Mouse (Mus musculus) midbrain, embryonic 16.5 days (tissue): ENCODE results near the gene Elob. TPM values are rescaled to one million over a fixed set of nuclear protein-coding genes. Genes with fewer than 3 reads are reported as not detected.
A peak's percentile ranks its signal among the peaks of the same experiment; 100 is the strongest.

ENCODE experiments used
- ATAC-seq: fragments of 200-750 bp; cut with Nextera tagmentation; 2 replicates; pipeline ENCODE4 v1.8.0; 2017; ENCODE audit warnings: moderate TSS enrichment
- H3K27ac ChIP-seq: fragments of 300-500 bp; sonication (generic); 2 replicates; pipeline ENCODE4 v1.5.1; 2014; ENCODE audit warnings: mild to moderate bottlenecking, low read length, mixed read lengths
- H3K27me3 ChIP-seq: fragments of 300-500 bp; sonication (generic); 2 replicates; pipeline ENCODE4 v1.6.1; 2014; ENCODE audit warnings: low read depth, low read length, mixed read lengths; ENCODE audit not compliant: control insufficient read depth, insufficient read depth
- H3K36me3 ChIP-seq: fragments of 300-500 bp; sonication (generic); 2 replicates; pipeline ENCODE4 v1.6.1; 2014; ENCODE audit warnings: mild to moderate bottlenecking, low read length, moderate library complexity, mixed read lengths; ENCODE audit not compliant: control insufficient read depth, insufficient read depth
- H3K4me1 ChIP-seq: fragments of 300-500 bp; sonication (generic); 2 replicates; pipeline ENCODE4 v1.6.1; 2014; ENCODE audit warnings: mild to moderate bottlenecking, low read length, mixed read lengths; ENCODE audit not compliant: control insufficient read depth, insufficient read depth
- H3K4me2 ChIP-seq: fragments of 300-500 bp; sonication (generic); 2 replicates; pipeline ENCODE4 v1.6.1; 2014; ENCODE audit warnings: mild to moderate bottlenecking, low read length, mixed read lengths
- H3K4me3 ChIP-seq: fragments of 300-500 bp; sonication (generic); 2 replicates; pipeline ENCODE4 v1.5.1; 2014; ENCODE audit warnings: low read depth, mild to moderate bottlenecking, low read length, moderate library complexity, mixed read lengths
- H3K9ac ChIP-seq: fragments of 300-500 bp; sonication (generic); 2 replicates; pipeline ENCODE4 v1.6.1; 2014; ENCODE audit warnings: low read depth, low read length, mixed read lengths
- H3K9me3 ChIP-seq: fragments of 300-500 bp; sonication (generic); replicated peaks from 2 replicates; pipeline ENCODE4 v1.6.1; 2014; ENCODE audit warnings: mild to moderate bottlenecking, low read length, mixed read lengths; ENCODE audit not compliant: control insufficient read depth, poor library complexity, severe bottlenecking
- WGBS: fragments of 180-500 bp; shearing (Covaris S2); extraction: QIAGEN DNeasy Blood & Tissue Kit; methylation state at CpG from one replicate; pipeline ENCODE4 v1.1.7; 2014; 5-methylcytosine and 5-hydroxymethylcytosine counted together
- polyA plus RNA-seq: library from polyadenylated mRNA; unstranded; fragments of >200 nt; fragmentation: Nextera tagmentation; extraction: Ambion mirVana; gene quantifications from 2 replicates; pipeline ENCODE4 v1.2.1, GENCODE M21; 2015

Elob gene
- polyA plus RNA-seq = 1,162 and 1,206 TPM in 2 replicates

GRCm38 (mm10) chr17:23829064-23829619, at the start of gene Elob:
Gene Elob, minus strand, starts transcription at chr17:23829136.
- Histone ChIP-seq H3K27ac (peak within 1 kb of the TSS; percentile 97), H3K27me3 (peaks cover 5% of the 10 kb centered on the region; the same call in 1 of the 2 replicates), H3K4me3 (peak within 1 kb of the TSS; percentile 76), H3K9me3 (no peaks in the 10 kb centered on the region), H3K4me1 (peaks cover 18% of the 10 kb centered on the region), H3K4me2 (peak within 1 kb of the TSS; percentile 62), H3K9ac (peak within 1 kb of the TSS; percentile 85), H3K36me3 (peaks cover 16% of the 10 kb centered on the region)
- peak; percentile 96 for ATAC-seq
- under 1% methylated on average over 21 of the region's 42 CpGs for WGBS

GRCm38 (mm10) chr17:23877166-23877565, 48.2 kb upstream of the Elob start:
- Histone ChIP-seq H3K4me1 (no peaks in the 10 kb centered on the region), H3K36me3 (no peaks in the 10 kb centered on the region), H3K27ac (0 out of 2 replicates have a peak overlapping the region, but pooled peaks have one; percentile 5), H3K9me3 (no peaks in the 10 kb centered on the region), H3K27me3 (no peaks in the 10 kb centered on the region), H3K9ac (no peak overlapping the region), H3K4me2 (no peak overlapping the region), H3K4me3 (no peak overlapping the region)
- peak; percentile 88 for ATAC-seq
- 90% methylated on average over 2 of the region's 2 CpGs for WGBS

GRCm38 (mm10) chr17:23876741-23877140, 47.8 kb upstream of the Elob start:
- ATAC-seq = peak; percentile 91
- no peak overlapping the region for H3K4me3 ChIP-seq
- H3K4me2 ChIP-seq = no peak overlapping the region
- no peaks in the 10 kb centered on the region for H3K27me3 ChIP-seq
- no peaks in the 10 kb centered on the region for H3K4me1 ChIP-seq
- no peak overlapping the region for H3K9ac ChIP-seq
- no peaks in the 10 kb centered on the region for H3K9me3 ChIP-seq
- 0 out of 2 replicates have a peak overlapping the region, but pooled peaks have one; percentile 14 for H3K27ac ChIP-seq
- 59% methylated on average over 3 of the region's 3 CpGs for WGBS
- no peaks in the 10 kb centered on the region for H3K36me3 ChIP-seq

GRCm38 (mm10) chr17:23873884-23874856, 45.2 kb upstream of the Elob start:
- Histone ChIP-seq H3K36me3 (no peaks in the 10 kb centered on the region), H3K4me1 (no peaks in the 10 kb centered on the region), H3K9me3 (no peaks in the 10 kb centered on the region), H3K27me3 (no peaks in the 10 kb centered on the region), H3K4me2 (no peak overlapping the region), H3K9ac (no peak overlapping the region), H3K4me3 (no peak overlapping the region), H3K27ac (no peak overlapping the region)
- ATAC-seq = no peak
- 46% methylated on average over 8 of the region's 8 CpGs for WGBS

- Histone ChIP-seq H3K4me2 (no peak overlapping the region), H3K27ac (no peak overlapping the region), H3K4me1 (no peaks in the 10 kb centered on the region), H3K9ac (no peak overlapping the region), H3K27me3 (no peaks in the 10 kb centered on the region), H3K36me3 (no peaks in the 10 kb centered on the region), H3K9me3 (no peaks in the 10 kb centered on the region), H3K4me3 (no peak overlapping the region)
- ATAC-seq = no peak
- WGBS = 85% methylated on average over 11 of the region's 11 CpGs
Measured at GRCm38 (mm10) chr17:23868513-23868912, 39.6 kb upstream of the Elob start.

GRCm38 (mm10) chr17:23867756-23868155, 38.8 kb upstream of the Elob start, which contains the start of gene Prss21:
Gene Prss21, plus strand, starts transcription at chr17:23868056.
- Histone ChIP-seq H3K27ac (no peak within 1 kb of the TSS), H3K4me3 (no peak within 1 kb of the TSS)

GRCm38 (mm10) chr17:23862926-23863325, 34.0 kb upstream of the Elob start:
- Histone ChIP-seq H3K27ac (no peak overlapping the region), H3K9ac (no peak overlapping the region), H3K4me3 (no peak overlapping the region), H3K9me3 (no peaks in the 10 kb centered on the region), H3K36me3 (no peaks in the 10 kb centered on the region), H3K27me3 (no peaks in the 10 kb centered on the region), H3K4me2 (no peak overlapping the region), H3K4me1 (no peaks in the 10 kb centered on the region)
- ATAC-seq = no peak
- WGBS = 84% methylated on average over 4 of the region's 4 CpGs

More at GRCm38 (mm10) chr17:23867756-23868155, 38.8 kb upstream of the Elob start, which contains the start of gene Prss21:
- Histone ChIP-seq H3K9ac (no peak within 1 kb of the TSS), H3K36me3 (no peaks in the 10 kb centered on the region), H3K27me3 (no peaks in the 10 kb centered on the region), H3K4me2 (no peak within 1 kb of the TSS), H3K4me1 (no peaks in the 10 kb centered on the region), H3K9me3 (no peaks in the 10 kb centered on the region)
- ATAC-seq = no peak
- 84% methylated on average over 15 of the region's 15 CpGs for WGBS

GRCm38 (mm10) chr17:23857913-23858312, 29.0 kb upstream of the Elob start:
- Histone ChIP-seq H3K9me3 (no peaks in the 10 kb centered on the region), H3K27me3 (no peaks in the 10 kb centered on the region), H3K36me3 (no peaks in the 10 kb centered on the region), H3K9ac (no peak overlapping the region), H3K4me3 (no peak overlapping the region), H3K4me2 (no peak overlapping the region), H3K4me1 (no peaks in the 10 kb centered on the region), H3K27ac (no peak overlapping the region)
- ATAC-seq = no peak
- WGBS = 89% methylated on average over 2 of the region's 2 CpGs

GRCm38 (mm10) chr17:23857193-23857592, 28.3 kb upstream of the Elob start:
- no peak overlapping the region for H3K9ac ChIP-seq
- H3K4me3 ChIP-seq = no peak overlapping the region
- H3K27ac ChIP-seq = no peak overlapping the region
- H3K4me1 ChIP-seq = no peaks in the 10 kb centered on the region
- 82% methylated on average over 6 of the region's 6 CpGs for WGBS
- H3K27me3 ChIP-seq = no peaks in the 10 kb centered on the region
- ATAC-seq = no peak
- no peaks in the 10 kb centered on the region for H3K36me3 ChIP-seq
- no peak overlapping the region for H3K4me2 ChIP-seq
- H3K9me3 ChIP-seq = no peaks in the 10 kb centered on the region
